Mouse (Mus musculus) bone marrow, adult 2 months (tissue): ENCODE measurements around the gene Tubgcp2.

Experiments used
- CTCF ChIP-seq: fragments of 200-500 bp; IDR thresholded peaks from 2 replicates; pipeline ENCODE4 v1.5.1; 2011; ENCODE audit warnings: low read length, control low read depth; ENCODE audit not compliant: control insufficient read depth, insufficient read depth
- POLR2A ChIP-seq: fragments of 200-500 bp; IDR thresholded peaks from 2 replicates; pipeline ENCODE4 v1.6.1; 2011; ENCODE audit warnings: low read depth, mild to moderate bottlenecking, control low read depth, low read length, borderline replicate concordance; ENCODE audit not compliant: control insufficient read depth

DNA sequence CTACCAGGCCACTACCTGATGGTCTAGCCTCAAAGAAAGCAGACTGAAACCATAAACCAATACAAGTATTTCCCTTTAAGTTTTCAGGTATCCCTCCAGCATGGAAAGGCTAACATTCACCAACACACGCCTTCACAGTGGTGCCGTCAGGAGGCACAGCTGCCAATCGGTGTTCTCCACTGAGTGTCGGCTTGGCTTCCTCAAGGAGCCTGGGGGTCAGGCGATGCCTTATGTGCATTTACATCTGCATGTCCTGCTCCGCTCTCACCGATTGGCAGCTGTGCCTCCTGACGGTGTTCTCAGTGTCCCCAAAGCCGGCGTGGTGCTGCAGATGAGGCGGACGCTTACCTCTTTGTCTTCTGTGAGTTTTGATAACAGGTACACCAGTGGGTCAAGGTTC, 4.7 kb downstream of the Tubgcp2 start:
- TF ChIP-seq CTCF (no peak), POLR2A (no peak)
